Mouse (Mus musculus) ES-E14 (cell line): ENCODE results near the gene Syngap1. TPM values are rescaled to one million over a fixed set of nuclear protein-coding genes. Genes with fewer than 3 reads are reported as not detected.

Source experiments
- DNase-seq: peaks from one replicate; pipeline ENCODE4 v3.0.0-alpha.2; 2013; ENCODE audit warnings: low read depth, low spot score
- H3K27ac ChIP-seq: 2 replicates; pipeline ENCODE4 v1.5.1; 2012; ENCODE audit warnings: low read depth, mild to moderate bottlenecking, low read length, moderate library complexity, mixed read lengths; ENCODE audit not compliant: poor library complexity, insufficient read depth, severe bottlenecking
- H3K36me3 ChIP-seq: 2 replicates; pipeline ENCODE4 v1.6.1; 2012; ENCODE audit warnings: mild to moderate bottlenecking, low read length, moderate library complexity, mixed read lengths; ENCODE audit not compliant: control insufficient read depth, poor library complexity, insufficient read depth, severe bottlenecking
- H3K4me1 ChIP-seq, 2 experiments: fragments of 150-350 bp in 1 of 2; sonication (generic) in 1 of 2; 2 replicates each; pipeline ENCODE4 v1.6.1; 2012; ENCODE audit warnings: low read length in 2 of 2, mild to moderate bottlenecking in 1 of 2, mixed read lengths in 1 of 2; ENCODE audit not compliant: control insufficient read depth in 2 of 2, insufficient read depth in 2 of 2, poor library complexity in 1 of 2
- H3K4me3 ChIP-seq, 2 experiments: fragments of 150-350 bp in 1 of 2; sonication (generic) in 1 of 2; 2 replicates each; pipeline ENCODE4 v1.5.1; 2012; ENCODE audit warnings: low read length in 2 of 2, low read depth in 1 of 2, mild to moderate bottlenecking in 1 of 2, mixed read lengths in 1 of 2; ENCODE audit not compliant: insufficient read depth in 1 of 2, poor library complexity in 1 of 2, severe bottlenecking in 1 of 2
- H3K9ac ChIP-seq: 2 replicates; pipeline ENCODE4 v1.6.1; 2012; ENCODE audit warnings: low read depth, mild to moderate bottlenecking, low read length, mixed read lengths; ENCODE audit not compliant: poor library complexity, insufficient read depth, severe bottlenecking
- H3K9me3 ChIP-seq: fragments of 150-350 bp; sonication (generic); 2 replicates; pipeline ENCODE4 v1.6.1; 2012; ENCODE audit warnings: low read depth, mild to moderate bottlenecking, low read length; ENCODE audit not compliant: control insufficient read depth, insufficient read depth
- CHD2 ChIP-seq: IDR thresholded peaks from 2 replicates; pipeline ENCODE4 v1.6.1; 2014; ENCODE audit warnings: mild to moderate bottlenecking, low read depth, low read length, inconsistent platforms
- HCFC1 ChIP-seq: IDR thresholded peaks from 2 replicates; pipeline ENCODE4 v1.6.1; 2012; ENCODE audit warnings: low read length, inconsistent platforms, borderline replicate concordance; ENCODE audit not compliant: insufficient read depth
- MAFK ChIP-seq: IDR thresholded peaks from 2 replicates; pipeline ENCODE4 v1.6.1; 2014; ENCODE audit warnings: mild to moderate bottlenecking, low read depth, low read length, inconsistent platforms; ENCODE audit not compliant: insufficient read depth
- ZC3H11A ChIP-seq: IDR thresholded peaks from 2 replicates; pipeline ENCODE4 v1.6.1; 2012; ENCODE audit warnings: low read depth, mild to moderate bottlenecking, inconsistent platforms, low read length, borderline replicate concordance
- ZNF384 ChIP-seq: IDR thresholded peaks from 2 replicates; pipeline ENCODE4 v1.6.1; 2012; ENCODE audit warnings: low read depth, low read length, inconsistent platforms
- in situ Hi-C, 2 experiments: fragments of 600-800 bp; cut with MboI; formaldehyde crosslinking; loops; one replicate each; pipeline ENCODE4 v1.15.1; 2025; ENCODE audit warnings: low sequenced_read_pairs in 2 of 2, inconsistent platforms in 1 of 2; ENCODE audit not compliant: unreplicated experiment in 2 of 2
- total RNA-seq: library from RNA; depleted of rRNA; stranded (reverse); fragments of 300-350 nt; gene quantifications from 2 replicates; pipeline ENCODE4 v1.2.3, GENCODE M21; 2012

Gene Syngap1
- total RNA-seq, 1 experiment: 6.6 TPM

DNA sequence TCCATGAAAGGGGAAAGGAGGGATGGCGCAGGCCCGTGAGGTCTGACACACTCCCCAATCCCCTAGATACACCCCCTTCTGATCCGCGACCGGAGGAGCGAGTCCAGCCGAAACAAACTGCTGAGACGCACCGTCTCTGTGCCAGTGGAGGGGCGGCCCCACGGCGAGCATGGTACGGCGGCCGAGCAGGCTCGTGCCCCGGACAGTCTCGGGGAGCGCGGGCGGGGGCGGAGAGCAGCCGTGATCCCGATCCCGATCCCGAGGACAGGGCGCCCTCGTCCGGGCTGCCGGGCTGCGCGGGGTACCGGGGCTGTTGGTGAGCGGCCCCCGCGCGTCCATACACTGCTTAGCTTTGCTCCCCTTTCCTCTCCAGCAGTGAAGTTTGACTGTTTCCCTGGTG, 5.5 kb downstream of the Syngap1 start:
- in situ Hi-C loops: no loop called here
- H3K4me1 ChIP-seq: peaks cover 0 to 25% of the 10 kb centered on the region in 2 experiments; a peak in 2 of 4 replicates
- no peak for DNase-seq

GRCm38 (mm10) chr17:26947231-26948100, 6.4 kb downstream of the Syngap1 start:
- no peak for DNase-seq
- Histone ChIP-seq H3K36me3 (no peaks in the 10 kb centered on the region), H3K4me1 (peaks cover 0 to 27% of the 10 kb centered on the region in 2 experiments; a peak in 2 of 4 replicates)

More for the DNA sequence above, 5.5 kb downstream of the Syngap1 start:
- TF ChIP-seq MAFK (no peak), HCFC1 (no peak)
- Histone ChIP-seq H3K9me3 (no peaks in the 10 kb centered on the region), H3K27ac (no peak overlapping the region), H3K9ac (peak overlapping the region; percentile 74), H3K4me3 (peak overlapping the region; percentile 53 to 65), H3K36me3 (no peaks in the 10 kb centered on the region)

GRCm38 (mm10) chr17:26948316-26949050, 7.4 kb downstream of the Syngap1 start:
- peak overlapping the region; percentile 69 for H3K9ac ChIP-seq
- in situ Hi-C loops: no loop called here
- H3K4me3 ChIP-seq: peak overlapping the region; percentile 50 to 77
- no peak for DNase-seq
- no peak overlapping the region for H3K27ac ChIP-seq
- no peak for TF ChIP-seq ZC3H11A
- H3K4me1 ChIP-seq: peaks cover 0 to 37% of the 10 kb centered on the region in 2 experiments; a peak in 2 of 4 replicates
- no peaks in the 10 kb centered on the region; the same call in 1 of the 2 replicates for H3K36me3 ChIP-seq
- H3K9me3 ChIP-seq: no peaks in the 10 kb centered on the region

More at GRCm38 (mm10) chr17:26947231-26948100, 6.4 kb downstream of the Syngap1 start:
- in situ Hi-C loops: no loop called here
- 0 out of 4 replicates have a peak overlapping the region, but pooled peaks have one; percentile 26 to 65 for H3K4me3 ChIP-seq
- no peak overlapping the region for H3K27ac ChIP-seq
- TF ChIP-seq MAFK (no peak), ZNF384 (no peak), ZC3H11A (no peak), HCFC1 (no peak), CHD2 (no peak)
- no peak overlapping the region for H3K9ac ChIP-seq
- H3K9me3 ChIP-seq: no peaks in the 10 kb centered on the region

DNA sequence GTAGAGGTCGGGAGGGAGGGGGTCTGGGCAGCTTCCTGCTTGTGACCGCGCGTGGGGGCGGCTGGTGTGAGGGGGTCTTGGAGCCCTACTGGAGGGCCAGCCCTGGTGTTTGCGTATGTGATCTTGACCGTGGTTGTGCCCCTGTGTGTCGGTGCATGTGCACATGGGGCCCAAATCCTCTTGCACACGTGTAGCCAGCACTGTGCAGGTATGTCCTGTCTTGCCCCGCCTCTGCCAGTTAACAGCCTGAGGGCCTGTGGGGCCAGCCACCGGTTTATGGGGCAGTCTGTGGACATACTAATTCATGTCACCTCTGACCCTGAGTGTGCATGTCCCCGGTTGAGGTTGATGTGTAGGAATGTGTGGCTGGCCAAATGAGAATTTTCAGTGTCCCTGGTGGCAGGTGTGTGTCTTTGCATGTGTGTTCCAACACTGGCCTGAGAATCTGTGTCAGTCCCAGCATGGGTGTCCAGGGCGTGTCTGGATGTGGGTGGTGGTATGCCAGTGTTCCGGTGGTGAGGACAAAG, 8.1 kb downstream of the Syngap1 start:
- H3K4me1 ChIP-seq: peaks cover 0 to 41% of the 10 kb centered on the region in 2 experiments; a peak in 2 of 4 replicates
- no peaks in the 10 kb centered on the region for H3K9me3 ChIP-seq
- no peak overlapping the region for H3K27ac ChIP-seq
- no peak for DNase-seq
- in situ Hi-C loops: no loop called here
- peak overlapping the region; percentile 41 to 77 for H3K4me3 ChIP-seq
- peak overlapping the region; percentile 24; the same call in 1 of the 2 replicates for H3K9ac ChIP-seq
- TF ChIP-seq HCFC1 (no peak), ZC3H11A (no peak), ZNF384 (no peak), MAFK (no peak), CHD2 (no peak)
- H3K36me3 ChIP-seq: no peaks in the 10 kb centered on the region; the same call in 1 of the 2 replicates
